In genomic region chr1:189864846-189865560, GRCm38 (mm10) we compare ENCODE assay signal across 12 mouse cellular contexts. TPM values are rescaled to one million over a fixed set of nuclear protein-coding genes. Genes with fewer than 3 reads are reported as not detected.
DNase-seq lines count a peak whose midpoint lies in the region; ATAC-seq lines count a peak whose summit lies in the region.
"Had no signal": no experiment of that assay in that cellular context is flagged by ENCODE, and none has a peak within 500 bp of the region (broad histone marks: within the 10 kb centered on the region; RNA-seq: fewer than 3 reads in every experiment).

No protein-coding gene starts in this region.

- H3K4me3 ChIP-seq in heart, embryonic 10.5 days: no peak overlapping the region
- no peak overlapping the region for H3K4me3 ChIP-seq in neural tube, embryonic 14.5 days (ENCODE audit: low read depth, low read length)
- no peak overlapping the region for H3K4me3 ChIP-seq in neural tube, embryonic 15.5 days (replicated peaks)
- no peak overlapping the region for H3K4me3 ChIP-seq in hindbrain, embryonic 11.5 days (ENCODE audit: low read depth, low read length)

- WGBS in heart, embryonic 10.5 days: 87% methylated on average over 15 of the region's 15 CpGs
- 49% methylated on average over 15 of the region's 15 CpGs for WGBS in neural tube, embryonic 14.5 days
- 51% methylated on average over 15 of the region's 15 CpGs for WGBS in neural tube, embryonic 15.5 days
- 84% methylated on average over 15 of the region's 15 CpGs for WGBS in hindbrain, embryonic 11.5 days

- no peak overlapping the region for H3K9ac ChIP-seq in neural tube, embryonic 14.5 days (replicated peaks; ENCODE audit: low read depth, low read length)
- H3K9ac ChIP-seq in neural tube, embryonic 15.5 days (replicated peaks): no peak overlapping the region
- no peak overlapping the region for H3K9ac ChIP-seq in hindbrain, embryonic 11.5 days (ENCODE audit: low read depth, low read length)

- 0 out of 2 replicates have a peak overlapping the region, but pooled peaks have one; percentile 42 for H3K27ac ChIP-seq in heart, embryonic 10.5 days
- 0 out of 2 replicates have a peak overlapping the region, but pooled peaks have one; percentile 10 for H3K27ac ChIP-seq in neural tube, embryonic 14.5 days (ENCODE audit: low read depth, low read length)
- no peak overlapping the region for H3K27ac ChIP-seq in neural tube, embryonic 15.5 days (replicated peaks)
- no peak overlapping the region for H3K27ac ChIP-seq in hindbrain, embryonic 11.5 days (ENCODE audit: low read depth, low read length)

- no peak for ATAC-seq in neural tube, embryonic 14.5 days (ENCODE audit: low read depth)
- no peak for ATAC-seq in neural tube, embryonic 15.5 days (ENCODE audit: low FRiP score)
- ATAC-seq in hindbrain, embryonic 11.5 days (ENCODE audit: low FRiP score): peak; percentile 27; the same call in 1 of the 2 replicates
- ATAC-seq: CD4-positive, CD25-positive, alpha-beta regulatory T cell, adult 4 months had no signal

- H3K36me3 ChIP-seq in heart, embryonic 10.5 days: peaks cover 45% of the 10 kb centered on the region; the same call in 1 of the 2 replicates
- no peaks in the 10 kb centered on the region for H3K36me3 ChIP-seq in neural tube, embryonic 14.5 days (ENCODE audit: control insufficient read depth, insufficient read depth, low read length)
- no peaks in the 10 kb centered on the region for H3K36me3 ChIP-seq in neural tube, embryonic 15.5 days
- H3K36me3 ChIP-seq in hindbrain, embryonic 11.5 days (ENCODE audit: control insufficient read depth, insufficient read depth, low read length): no peaks in the 10 kb centered on the region

- no peak overlapping the region for H3K4me2 ChIP-seq in neural tube, embryonic 14.5 days (ENCODE audit: low read depth, low read length)
- no peak overlapping the region for H3K4me2 ChIP-seq in neural tube, embryonic 15.5 days
- H3K4me2 ChIP-seq in hindbrain, embryonic 11.5 days (replicated peaks; ENCODE audit: low read depth, low read length): no peak overlapping the region
- H3K4me2 ChIP-seq: liver, embryonic 11.5 days had no signal

- intact Hi-C loops in heart, postnatal 14 days (cut with DNase I): no loop called here

- no peak for DNase-seq in heart, embryonic 10.5 days (ENCODE audit: low spot score)
- no peak for DNase-seq in heart, postnatal 14 days
- DNase-seq in hindbrain, embryonic 11.5 days (ENCODE audit: low spot score): no peak
- DNase-seq in retina, embryonic 14.5 days (ENCODE audit: low spot score): peak; percentile 38
- no peak for DNase-seq in urinary bladder, postnatal 4 days (ENCODE audit: low spot score in 2 of 2)
- no peak for DNase-seq in kidney, postnatal 14 days
- DNase-seq: cerebellum, postnatal 36 days; kidney, adult 11 months had no signal

- no peaks in the 10 kb centered on the region for H3K27me3 ChIP-seq in heart, embryonic 10.5 days (ENCODE audit: insufficient read depth, poor library complexity, severe bottlenecking)
- no peaks in the 10 kb centered on the region for H3K27me3 ChIP-seq in neural tube, embryonic 14.5 days (ENCODE audit: control insufficient read depth, insufficient read depth, low read length)
- H3K27me3 ChIP-seq in neural tube, embryonic 15.5 days (replicated peaks): no peaks in the 10 kb centered on the region
- no peaks in the 10 kb centered on the region for H3K27me3 ChIP-seq in hindbrain, embryonic 11.5 days (ENCODE audit: control insufficient read depth, insufficient read depth, low read length)

- H3K9me3 ChIP-seq in heart, embryonic 10.5 days: no peaks in the 10 kb centered on the region
- no peaks in the 10 kb centered on the region for H3K9me3 ChIP-seq in neural tube, embryonic 14.5 days (ENCODE audit: control insufficient read depth, low read length)
- H3K9me3 ChIP-seq in neural tube, embryonic 15.5 days (replicated peaks): no peaks in the 10 kb centered on the region
- H3K9me3 ChIP-seq in hindbrain, embryonic 11.5 days (ENCODE audit: control insufficient read depth, low read length): no peaks in the 10 kb centered on the region

- peaks cover 44% of the 10 kb centered on the region for H3K4me1 ChIP-seq in heart, embryonic 10.5 days
- H3K4me1 ChIP-seq in neural tube, embryonic 14.5 days (ENCODE audit: control insufficient read depth, insufficient read depth, low read length): no peaks in the 10 kb centered on the region
- peaks cover 14% of the 10 kb centered on the region; the same call in 1 of the 2 replicates for H3K4me1 ChIP-seq in neural tube, embryonic 15.5 days
- H3K4me1 ChIP-seq in hindbrain, embryonic 11.5 days (replicated peaks; ENCODE audit: control insufficient read depth, insufficient read depth, low read length): no peaks in the 10 kb centered on the region

RNA-seq across cellular contexts. Expression of gene Smyd2, which starts 57.2 kb away (rescaled TPM):
- 129 and 183 TPM in 2 replicates for polyA plus RNA-seq in heart, embryonic 10.5 days (2016; fragmentation: Nextera tagmentation; extraction: Ambion mirVana)
- 100 to 1,000 TPM; 122 to 138 TPM for total RNA-seq in heart, postnatal 14 days (2021)
- 80.0 and 96.8 TPM in 2 replicates for polyA plus RNA-seq in neural tube, embryonic 14.5 days (2014; fragmentation: Nextera tagmentation; extraction: Ambion mirVana)
- polyA plus RNA-seq in neural tube, embryonic 15.5 days (2015; fragmentation: Nextera tagmentation; extraction: Ambion mirVana): 92.6 and 94.7 TPM in 2 replicates
- 52.5 and 54.7 TPM in 2 replicates for polyA plus RNA-seq in hindbrain, embryonic 11.5 days (2014; fragmentation: Nextera tagmentation; extraction: Ambion mirVana)

Comparison
In these comparisons a context has a peak if more than half of its experiments do, and no peak if none do; other contexts are left out.
1. H3K27ac ChIP-seq: peak in heart, embryonic 10.5 days (single experiment) and neural tube, embryonic 14.5 days (single experiment); none in neural tube, embryonic 15.5 days (single experiment) and hindbrain, embryonic 11.5 days (single experiment).